Mouse (Mus musculus) liver, postnatal 0 days (tissue): ENCODE measurements around the gene Kctd3.
A peak's percentile ranks its signal among the peaks of the same experiment; 100 is the strongest.

Experiments
- CTCF ChIP-seq: sonication (generic); IDR thresholded peaks from 2 replicates; pipeline ENCODE4 v1.5.1; 2016; ENCODE audit warnings: antibody characterized with exemption, low read depth
- EP300 ChIP-seq: IDR thresholded peaks from 2 replicates; pipeline ENCODE4 v1.6.1; 2016; ENCODE audit warnings: antibody characterized with exemption, low read depth, mild to moderate bottlenecking

- TF ChIP-seq CTCF, result peak; percentile 59
- no peak for TF ChIP-seq EP300
These were observed 20.6 kb upstream of the Kctd3 start for GRCm38 (mm10) chr1:189028267-189028666.
